Comparison of ENCODE assay signal across 24 mouse cellular contexts in the genomic region with DNA sequence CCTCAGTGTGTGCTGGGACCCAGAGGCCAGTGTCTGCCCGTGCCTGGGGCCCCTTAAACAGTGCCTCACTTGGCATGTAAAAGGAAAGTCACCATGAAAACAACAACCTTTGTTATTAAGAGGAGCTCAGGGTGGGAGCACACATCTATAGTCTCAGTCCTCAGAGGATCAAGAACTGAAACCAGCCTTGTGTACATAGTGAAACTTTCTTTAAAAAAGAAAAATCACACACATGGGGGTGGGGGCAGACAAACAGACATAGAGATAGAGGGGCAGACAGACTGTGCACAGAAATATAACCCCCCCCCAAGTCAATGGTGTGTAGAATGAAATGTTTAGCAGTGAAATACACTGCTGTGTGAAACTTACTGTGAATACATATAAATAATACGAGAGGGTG. TPM values are rescaled to one million over a fixed set of nuclear protein-coding genes. Genes with fewer than 3 reads are reported as not detected.
"Had no signal": no experiment of that assay in that cellular context is flagged by ENCODE, and none has a peak within 500 bp of the region (broad histone marks: within the 10 kb centered on the region; RNA-seq: fewer than 3 reads in every experiment).

No protein-coding gene starts in this region.

- H3K36me3 ChIP-seq: lung, embryonic 15.5 days; midbrain, embryonic 10.5 days; neural tube, embryonic 13.5 days; neural tube, embryonic 15.5 days had no signal

- H3K4me2 ChIP-seq: lung, embryonic 15.5 days; neural tube, embryonic 13.5 days; neural tube, embryonic 15.5 days had no signal

- ATAC-seq: liver, postnatal 0 days; lung, postnatal 0 days; midbrain, embryonic 16.5 days had no signal

- H3K9me3 ChIP-seq: lung, embryonic 15.5 days; neural tube, embryonic 13.5 days; neural tube, embryonic 15.5 days had no signal

- H3K27me3 ChIP-seq: lung, embryonic 15.5 days; neural tube, embryonic 13.5 days; neural tube, embryonic 15.5 days had no signal

- H3K27ac ChIP-seq: lung, embryonic 15.5 days; macrophage; neural tube, embryonic 13.5 days; neural tube, embryonic 15.5 days had no signal

- H3K9ac ChIP-seq: liver, postnatal 0 days; lung, embryonic 15.5 days; neural tube, embryonic 13.5 days; neural tube, embryonic 15.5 days had no signal

- H3K4me3 ChIP-seq: lung, embryonic 15.5 days; midbrain, embryonic 10.5 days; myocyte; neural tube, embryonic 13.5 days; neural tube, embryonic 15.5 days had no signal

- DNase-seq: liver, postnatal 0 days; lung, adult 2 months; lung, postnatal 14 days; lung, postnatal 36 days; midbrain, embryonic 14.5 days; retina, postnatal 1 day; right cerebral cortex, adult 18-20 months; right cerebral cortex, postnatal 25 days; right cerebral cortex, postnatal 4 days; spleen, adult 18-20 months; thymus, adult 18-20 months; thymus, postnatal 14 days; thymus, postnatal 36 days had no signal

- H3K4me1 ChIP-seq: lung, embryonic 15.5 days had no signal

RNA-seq across cellular contexts. Expression of gene D430041D05Rik, which starts 16.0 kb away (rescaled TPM):
- total RNA-seq: megakaryocyte progenitor cell, adult 5-6 weeks; megakaryocyte-erythroid progenitor cell, adult 5-6 weeks had no signal
- polyA plus RNA-seq: macrophage; small intestine, adult 2 months had no signal
